ENCODE assay signal across 8 mouse cellular contexts in the genomic region with DNA sequence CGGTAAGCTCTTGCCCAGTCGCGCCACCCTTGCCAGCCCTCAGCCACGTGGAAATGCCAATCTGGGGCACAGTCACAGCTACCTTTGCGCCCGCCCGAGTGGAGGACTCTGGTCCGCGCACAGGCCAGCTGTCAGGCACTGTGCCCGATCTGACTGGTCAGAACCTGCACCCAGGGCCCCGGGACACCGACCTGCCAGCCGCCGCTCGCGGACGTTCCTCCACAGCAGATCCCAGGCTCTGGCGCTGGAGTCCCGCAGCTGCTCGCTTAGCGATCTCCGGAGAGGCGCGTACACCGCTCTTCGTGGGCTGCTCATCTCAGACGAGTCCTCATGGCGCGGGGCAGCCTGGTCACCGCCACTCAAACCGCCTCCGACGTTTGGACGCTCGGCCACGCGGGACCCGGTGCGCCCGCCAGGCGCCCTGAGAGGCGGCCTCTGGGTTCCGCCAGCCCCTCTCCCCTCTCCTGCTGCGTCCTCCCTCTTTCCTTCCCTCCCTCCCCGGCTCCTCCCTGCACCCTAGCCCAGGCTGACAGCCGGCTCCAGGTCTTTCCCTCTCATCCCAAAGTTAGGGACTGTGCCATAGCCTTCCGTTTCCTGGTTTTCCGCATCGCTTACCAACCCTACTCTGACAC. TPM values are rescaled to one million over a fixed set of nuclear protein-coding genes. Genes with fewer than 3 reads are reported as not detected.
DNase-seq lines count a peak whose midpoint lies in the region; ATAC-seq and TF ChIP-seq lines count a peak whose summit lies in the region.

A gene (minus strand): TSS at position 437 of the 632 bp plus-strand sequence.

- no peaks in the 10 kb centered on the region for H3K36me3 ChIP-seq in hindbrain, embryonic 10.5 days

- peaks cover 3% of the 10 kb centered on the region; the same call in 1 of the 2 replicates for H3K4me1 ChIP-seq in bone marrow macrophage, adult 2 months (ENCODE audit: control insufficient read depth, insufficient read depth, low read length)
- H3K4me1 ChIP-seq in hindbrain, embryonic 10.5 days (replicated peaks), result peaks cover 16% of the 10 kb centered on the region

- DNase-seq in Muller cell, postnatal 12 days (ENCODE audit: inconsistent ontology term), result peak; percentile 68
- DNase-seq in frontal cortex, postnatal 36 days (ENCODE audit: low spot score in 2 of 2), result peak; percentile 24 to 26
- peak; percentile 63 for DNase-seq in hindbrain, embryonic 10.5 days (ENCODE audit: low spot score)
- peak; percentile 24 to 34 for DNase-seq in layer of hippocampus, postnatal 25 days (ENCODE audit: extremely low spot score in 1 of 2, low spot score in 1 of 2)
- peak; percentile 50 for DNase-seq in lung, postnatal 14 days
- peak; percentile 40 for DNase-seq in right cerebral cortex, adult 18-20 months

- peaks cover 38% of the 10 kb centered on the region for H3K27me3 ChIP-seq in hindbrain, embryonic 10.5 days (ENCODE audit: insufficient read depth, poor library complexity, severe bottlenecking)

- 1% methylated on average over 49 of the region's 49 CpGs for WGBS in hindbrain, embryonic 10.5 days

- H3K9me3 ChIP-seq in hindbrain, embryonic 10.5 days, result no peaks in the 10 kb centered on the region

- no peak for TF ChIP-seq CTCF in bone marrow macrophage, adult 2 months (IDR thresholded peaks at IDR 0.05; ENCODE audit: low read depth, low read length)

- TF ChIP-seq POLR2A in bone marrow macrophage, adult 2 months (IDR thresholded peaks at IDR 0.05; ENCODE audit: borderline replicate concordance, low read depth, low read length), result no peak

- ATAC-seq in activated CD4-positive, CD25-positive, alpha-beta regulatory T cell, adult 4 months, result no peak

- H3K4me3 ChIP-seq in bone marrow macrophage, adult 2 months (ENCODE audit: insufficient read depth, low read length), result peak within 1 kb of the TSS; percentile 64
- H3K4me3 ChIP-seq in hindbrain, embryonic 10.5 days, result peak within 1 kb of the TSS; percentile 59

- H3K27ac ChIP-seq in bone marrow macrophage, adult 2 months (ENCODE audit: insufficient read depth, low read depth, low read length), result no peak within 1 kb of the TSS
- H3K27ac ChIP-seq in hindbrain, embryonic 10.5 days, result peak within 1 kb of the TSS; percentile 79

RNA-seq across cellular contexts. Expression of the gene that starts here (rescaled TPM):
- polyA plus RNA-seq in bone marrow macrophage, adult 2 months (2012; ENCODE audit: insufficient read depth, insufficient read length, missing spikeins), result 0.19 and 0.50 TPM in 2 replicates
- polyA plus RNA-seq in hindbrain, embryonic 10.5 days (2016; fragmentation: Nextera tagmentation; extraction: Ambion mirVana), result 3.4 and 5.0 TPM in 2 replicates
- total RNA-seq in layer of hippocampus, postnatal 25 days (2021), result 10 to 100 TPM; 17.6 to 20.6 TPM
- not detected for polyA plus RNA-seq in activated CD4-positive, CD25-positive, alpha-beta regulatory T cell, adult 4 months (2017; shearing (Covaris generic))
